Mouse (Mus musculus): ENCODE results near the gene Tulp2.

DNA sequence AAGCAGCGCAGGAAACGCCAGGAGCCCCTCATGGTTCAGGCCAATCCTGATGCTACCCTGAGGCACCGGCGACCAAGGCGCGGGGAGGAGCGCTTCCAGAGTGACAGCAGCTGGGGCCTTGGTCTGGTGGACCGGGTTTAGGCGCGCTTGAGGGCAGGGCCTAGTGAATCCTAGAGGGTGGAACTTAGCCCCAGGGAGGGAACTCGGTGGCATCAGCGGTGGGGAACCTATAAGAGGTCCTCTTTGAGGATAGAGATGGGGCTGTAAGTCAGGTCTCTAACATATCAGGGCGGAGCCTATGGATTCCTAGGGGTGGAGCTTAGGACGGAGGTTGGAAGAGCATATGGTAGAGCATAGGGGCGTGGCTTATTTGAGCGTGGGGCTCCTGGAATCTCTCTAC lies 33.8 kb downstream of the Tulp2 start:
- TF ChIP-seq USF1 (IDR thresholded peaks at IDR 0.05; ENCODE audit: low read depth) (no peak), POLR2A (IDR thresholded peaks at IDR 0.05; ENCODE audit: insufficient read length, low read depth) (no peak), MAX (IDR thresholded peaks at IDR 0.05; ENCODE audit: low read depth) (no peak), MYOD1 (IDR thresholded peaks at IDR 0.05; ENCODE audit: control insufficient read depth in 1 of 3, insufficient read length in 2 of 3, low read depth in 2 of 3) (no peak), POLR2AphosphoS2 (IDR thresholded peaks at IDR 0.05; ENCODE audit: insufficient read length, low read depth) (no peak), SRF (IDR thresholded peaks at IDR 0.05; ENCODE audit: control insufficient read depth, insufficient read length, low read depth) (no peak), MYOG (IDR thresholded peaks at IDR 0.05; ENCODE audit: control insufficient read depth in 1 of 3, insufficient read depth in 1 of 3, insufficient read length in 2 of 3, low read depth in 2 of 3) (no peak), TCF3 (IDR thresholded peaks at IDR 0.05; ENCODE audit: insufficient read length, low read depth) (no peak), CEBPB (IDR thresholded peaks at IDR 0.05; ENCODE audit: insufficient read depth, poor library complexity, severe bottlenecking) (no peak)
